Mouse (Mus musculus) layer of hippocampus, adult 8-10 months (tissue): ENCODE data around the gene Spata20. TPM values are rescaled to one million over a fixed set of nuclear protein-coding genes. Genes with fewer than 3 reads are reported as not detected.

Experiments used
- DNase-seq, 2 experiments: peaks; one replicate each; pipeline ENCODE4 v3.0.0; 2022; ENCODE audit warnings: low spot score in 2 of 2
- total RNA-seq, 4 experiments: library from RNA; stranded (reverse); gene quantifications; 2 replicates each; pipeline ENCODE4 v1.2.4; 2022

The Spata20 gene
- under 1 TPM in 2 of 4 experiments, not detected in 2; 0.43 to 0.64 TPM for total RNA-seq

GRCm38 (mm10) chr11:94486001-94486400 is at the start of gene Spata20:
TSS of gene Spata20 (minus strand) at chr11:94486179.
- DNase-seq = peak; percentile 58 to 93

- no peak for DNase-seq
Observed at GRCm38 (mm10) chr11:94533171-94533570, 47.2 kb upstream of the Spata20 start.

GRCm38 (mm10) chr11:94528879-94529278 is 42.9 kb upstream of the Spata20 start:
- DNase-seq = no peak

DNA sequence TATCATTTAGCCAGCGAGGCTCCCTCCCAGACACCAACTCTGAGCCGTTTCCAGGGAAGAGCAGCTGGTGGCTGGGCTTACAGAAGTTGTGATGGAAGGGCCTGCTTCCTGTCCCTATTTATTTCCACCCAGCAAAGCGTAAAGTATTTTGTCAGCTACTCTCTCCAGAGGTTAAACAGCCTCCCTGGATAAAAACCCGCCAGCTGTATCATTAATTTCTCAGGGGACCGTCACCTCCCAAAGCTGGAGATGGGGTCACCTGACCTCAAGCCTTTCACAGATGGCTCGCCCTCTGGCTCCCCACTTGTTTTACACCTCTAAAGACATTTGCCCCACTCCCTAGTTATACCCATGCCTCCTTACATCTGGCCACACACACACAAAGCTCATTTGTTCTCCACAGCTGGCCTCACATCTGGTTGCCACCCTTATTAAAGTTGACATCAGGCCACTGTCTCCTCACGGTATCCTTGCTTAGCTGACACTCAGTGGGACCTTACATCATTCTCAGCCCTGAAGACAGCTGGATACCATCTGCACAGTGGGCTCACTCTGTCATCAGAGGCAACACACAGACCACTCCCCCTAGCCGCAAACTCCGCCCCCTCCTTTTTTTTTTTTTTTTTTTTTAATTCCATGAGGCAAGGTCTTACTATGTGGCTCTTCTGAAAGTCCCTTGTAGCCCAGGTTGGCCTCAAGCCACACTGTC is 40.3 kb upstream of the Spata20 start:
- no peak for DNase-seq

DNA sequence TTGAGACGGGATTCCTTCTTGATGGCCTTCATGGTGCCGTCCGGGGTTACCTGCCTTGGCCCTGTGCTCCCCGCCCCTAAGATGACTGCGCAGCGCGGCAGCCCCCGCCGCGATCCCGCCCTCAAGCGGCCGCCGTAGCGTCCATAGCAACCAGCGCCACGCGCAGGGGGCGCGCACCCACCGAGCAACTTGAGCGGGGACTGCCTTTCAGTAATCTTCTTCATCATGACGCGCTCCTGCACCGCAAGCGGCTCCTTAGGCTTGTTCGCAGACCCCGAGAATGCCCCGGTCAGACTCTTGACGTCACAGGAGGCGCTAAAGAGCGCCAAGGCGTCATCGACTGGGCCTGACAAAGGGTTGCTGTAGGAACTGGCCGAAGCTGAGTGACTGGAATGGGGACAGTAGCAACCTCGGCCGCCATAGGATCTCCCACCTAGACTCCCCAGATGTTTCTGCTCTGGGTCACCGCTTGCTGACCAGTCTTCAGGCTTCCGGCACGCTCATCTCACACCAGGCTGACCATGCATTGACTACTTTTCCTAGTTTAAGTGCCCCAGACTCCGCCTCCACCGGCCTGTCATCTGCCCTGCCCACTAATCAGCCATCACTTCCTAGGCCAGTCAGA is 35.4 kb upstream of the Spata20 start, which contains the start of gene Mycbpap:
Mycbpap (minus strand) TSS at position 524 of the 625 bp plus-strand sequence.
- peak; percentile 22 to 55 for DNase-seq

DNA sequence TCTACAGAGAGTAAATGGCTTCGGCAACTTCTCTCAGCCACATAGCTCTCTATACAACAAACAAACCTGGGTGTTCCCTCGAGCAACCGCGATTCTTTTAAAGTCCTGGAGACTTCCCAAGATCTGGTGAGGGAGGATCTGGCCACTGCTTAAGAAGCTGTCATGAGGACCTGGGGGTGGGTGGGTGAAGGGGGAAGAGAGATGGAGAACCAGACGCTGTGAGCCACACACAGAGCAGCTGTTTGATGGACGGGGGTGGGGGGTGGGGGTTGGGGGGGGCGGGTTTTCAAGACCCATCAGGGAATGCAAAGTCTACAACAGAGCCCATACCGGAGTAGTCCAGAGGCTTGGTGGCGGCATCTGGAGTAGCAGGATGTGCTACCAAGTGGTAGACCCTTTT is 27.5 kb upstream of the Spata20 start:
- DNase-seq = no peak

DNA sequence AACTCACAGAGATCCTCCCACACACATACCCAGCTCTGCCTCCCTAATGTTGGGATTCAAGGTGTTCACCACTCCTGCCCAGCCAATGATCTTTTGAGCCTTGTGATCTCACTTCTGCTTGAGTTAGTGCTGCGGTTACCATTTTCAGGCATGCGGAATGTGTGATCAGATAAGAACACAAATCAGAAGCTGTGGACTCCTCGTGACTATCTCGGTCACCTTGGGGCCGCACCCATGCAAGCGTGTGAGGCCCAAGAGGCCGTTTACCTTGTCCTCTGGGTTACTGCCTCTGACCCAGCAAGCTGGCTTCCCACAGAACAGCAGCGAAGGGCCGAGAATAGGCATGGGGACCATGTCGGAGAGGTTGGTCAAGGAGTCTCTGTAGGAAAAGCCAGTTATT is 23.0 kb upstream of the Spata20 start:
- DNase-seq = no peak

DNA sequence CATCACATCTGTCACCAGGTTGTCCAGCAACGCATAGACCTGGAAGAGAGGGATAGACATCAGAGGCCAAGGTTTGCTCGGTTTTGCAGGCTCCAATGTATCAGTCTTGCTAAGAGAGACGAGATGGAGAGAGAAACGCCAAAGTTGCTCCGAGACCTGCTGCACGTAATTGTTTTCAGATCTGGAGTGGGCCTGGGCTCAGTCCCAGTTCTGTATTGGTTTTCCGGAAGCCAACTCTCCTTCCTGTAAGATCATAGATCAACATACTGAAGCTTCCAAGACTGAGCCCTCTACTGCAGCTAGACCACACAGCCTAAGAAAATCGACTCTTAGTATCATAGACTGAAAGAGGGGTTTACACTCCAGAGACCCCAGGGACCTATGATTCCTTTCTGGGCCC is 15.5 kb upstream of the Spata20 start:
- DNase-seq = no peak

DNA sequence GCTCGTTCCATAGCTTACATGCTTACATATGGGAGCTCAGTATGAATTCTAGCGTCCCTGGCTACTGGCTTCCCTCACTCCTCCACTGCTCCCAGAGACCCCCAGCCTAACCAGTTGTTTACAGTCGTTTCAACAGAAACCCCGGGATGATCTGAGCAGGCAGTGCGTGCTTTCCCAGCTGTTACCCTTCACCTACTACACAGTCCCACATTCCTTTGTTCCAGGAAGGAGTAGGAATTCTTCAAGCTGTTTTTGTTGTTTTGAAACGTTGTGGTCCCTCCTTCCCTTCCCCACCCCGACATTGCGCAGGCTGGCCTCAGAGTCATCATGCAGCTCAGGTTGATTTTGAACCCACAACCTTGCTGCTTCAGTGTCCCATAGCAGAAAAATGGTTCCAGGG is 14.4 kb upstream of the Spata20 start:
- DNase-seq = no peak

DNA sequence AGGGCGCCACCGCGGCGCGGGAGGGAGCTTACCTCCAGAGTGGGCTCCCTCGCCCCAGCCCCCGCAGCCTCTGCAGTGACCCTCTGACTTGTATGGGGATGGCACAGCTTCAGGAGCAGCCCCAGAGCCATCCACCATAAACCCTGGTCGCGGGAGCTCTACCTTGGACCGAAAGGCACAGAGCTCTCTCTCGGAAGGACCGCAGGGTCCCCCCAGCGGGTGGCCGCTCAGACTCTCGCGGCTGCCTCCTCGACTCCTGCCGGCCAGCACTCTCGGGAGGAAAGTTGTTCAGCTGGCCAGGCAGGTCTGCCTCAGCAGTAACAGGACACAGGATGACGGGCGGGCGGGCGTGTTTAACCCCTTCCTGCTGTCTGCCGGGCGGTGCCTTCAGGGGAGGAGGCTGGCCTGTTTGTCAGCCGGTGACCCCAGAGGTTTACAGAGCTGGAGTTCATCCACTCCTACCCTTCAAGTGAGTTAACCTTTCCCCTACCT is 13.7 kb upstream of the Spata20 start, which contains the start of gene Epn3:
Epn3 (minus strand) TSS at position 314 of the 492 bp plus-strand sequence.
- no peak for DNase-seq

GRCm38 (mm10) chr11:94499035-94499434 is 13.1 kb upstream of the Spata20 start:
- peak in 1 of 2 experiments; percentile 40 for DNase-seq

DNA sequence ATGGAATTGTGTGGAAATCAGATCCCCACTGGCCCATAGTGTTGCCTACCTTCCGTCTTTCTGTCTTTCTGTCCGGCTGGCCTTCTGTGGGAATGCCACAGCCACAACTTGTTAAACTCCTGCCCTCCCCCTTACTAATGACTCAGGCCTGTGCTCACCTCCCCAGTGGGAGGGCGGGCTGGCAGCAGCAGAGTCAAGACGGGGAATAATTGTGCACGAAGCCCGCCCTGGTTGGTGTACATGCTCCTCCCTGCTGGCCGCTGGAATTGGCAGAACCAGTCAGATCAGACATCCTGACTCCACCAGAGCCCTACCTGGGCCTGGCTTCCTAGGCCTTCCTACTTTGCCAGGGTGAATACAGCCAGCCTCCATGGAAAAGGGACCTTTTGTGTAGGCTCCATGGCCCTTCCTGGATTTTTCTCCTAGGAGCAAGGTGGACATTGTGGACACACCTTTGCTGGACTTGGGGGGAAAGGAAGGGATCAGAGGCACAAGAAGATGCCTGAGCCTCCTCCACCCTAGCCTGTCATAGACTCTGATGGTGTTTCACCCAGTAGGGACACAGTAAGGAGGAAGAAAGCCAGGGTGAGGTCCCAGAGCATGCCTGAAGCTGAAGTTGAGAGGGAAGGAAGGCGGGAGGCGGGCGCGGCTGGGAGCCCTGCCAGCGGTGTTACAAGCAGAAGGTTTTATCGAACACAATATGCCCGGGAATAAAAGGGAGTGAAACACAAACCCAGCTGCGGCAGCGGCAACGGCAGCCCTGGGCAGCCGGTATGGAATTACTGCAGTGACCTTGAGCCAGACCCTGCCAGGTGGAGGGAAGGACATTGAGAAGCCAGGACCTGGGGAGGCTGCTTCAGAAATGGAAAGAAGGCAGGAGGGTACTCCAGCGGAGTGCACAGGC is 12.4 kb upstream of the Spata20 start:
- peak in 1 of 2 experiments; percentile 56 for DNase-seq

- DNase-seq = no peak
Observed at GRCm38 (mm10) chr11:94495415-94495814, 9.4 kb upstream of the Spata20 start.

DNA sequence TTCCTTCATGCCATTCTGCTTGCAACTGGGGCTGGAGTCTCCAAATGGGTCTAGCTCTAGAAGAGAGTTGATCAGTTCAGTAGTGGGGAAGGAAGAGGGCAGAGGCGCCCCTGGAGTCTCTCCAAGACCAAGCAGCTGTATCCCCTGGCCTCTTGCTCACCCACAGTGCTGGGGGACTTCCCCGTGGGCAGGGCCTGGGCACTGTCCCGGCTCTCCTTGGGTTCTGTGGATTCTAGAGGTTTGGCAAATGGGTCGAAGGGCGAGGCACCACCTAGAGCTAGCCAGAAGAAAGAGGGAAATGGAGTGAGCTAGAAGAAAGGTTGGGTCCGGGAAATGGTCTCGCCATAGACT is 5.7 kb upstream of the Spata20 start:
- DNase-seq = no peak

DNA sequence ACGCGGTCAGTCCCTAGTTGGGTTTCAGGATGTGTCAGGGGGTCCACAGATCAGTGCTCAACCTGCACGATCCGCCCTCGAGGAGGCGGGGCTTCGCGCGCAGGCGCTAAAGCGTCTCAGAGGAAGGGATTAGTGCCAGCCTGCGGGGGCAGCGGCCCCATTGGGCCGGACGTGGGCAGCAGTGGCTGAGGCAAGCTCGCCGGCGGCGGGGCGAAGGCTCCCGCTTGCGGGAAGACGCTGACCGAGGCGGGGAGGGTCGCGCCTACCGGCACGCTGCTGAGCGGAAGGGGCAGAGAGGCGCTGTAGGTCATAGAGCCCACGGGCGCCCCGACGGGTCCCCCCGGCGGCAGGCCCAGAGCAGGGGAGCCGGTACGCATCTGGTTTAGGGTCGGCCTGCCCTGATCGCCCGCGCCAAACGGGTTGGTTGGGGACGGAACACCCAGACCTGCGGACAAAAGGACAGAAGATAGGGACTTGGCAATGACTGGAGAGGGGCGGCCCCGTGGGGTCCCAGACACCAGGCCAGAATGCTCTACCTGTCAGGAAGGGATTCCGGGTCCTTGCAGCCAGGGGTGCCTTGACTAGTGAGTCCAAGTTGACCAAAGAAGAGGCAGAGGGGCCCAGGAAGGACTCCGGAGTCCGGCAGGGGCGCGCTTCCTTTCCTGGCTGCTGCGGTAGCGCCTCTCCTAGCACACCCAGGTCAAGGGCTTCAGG is 5.2 kb upstream of the Spata20 start:
- DNase-seq = no peak

DNA sequence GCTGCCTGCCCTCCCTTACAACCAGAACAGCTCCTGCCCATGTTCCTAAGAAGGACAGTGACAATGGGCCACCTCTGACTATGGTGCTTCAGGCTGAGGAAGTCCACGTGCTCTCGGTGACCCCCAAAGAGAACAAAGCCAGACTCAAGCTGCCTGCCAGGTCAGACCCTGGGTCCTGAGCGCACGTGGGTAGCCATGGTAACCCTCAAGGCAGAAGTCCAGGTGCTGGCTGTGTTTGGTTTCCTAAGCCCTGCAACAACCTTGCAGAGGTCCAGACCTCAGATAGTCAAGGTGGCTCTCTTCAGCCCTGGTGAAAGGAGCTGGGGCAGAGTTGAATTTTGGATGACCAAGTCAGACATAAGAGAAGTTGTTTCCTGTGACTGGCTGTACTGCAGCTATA is 3.8 kb upstream of the Spata20 start:
- no peak for DNase-seq

- DNase-seq = no peak
Observed at GRCm38 (mm10) chr11:94488767-94489533, 3.0 kb upstream of the Spata20 start.

GRCm38 (mm10) chr11:94485223-94485622 is 756 bp downstream of the Spata20 start:
- no peak for DNase-seq

DNA sequence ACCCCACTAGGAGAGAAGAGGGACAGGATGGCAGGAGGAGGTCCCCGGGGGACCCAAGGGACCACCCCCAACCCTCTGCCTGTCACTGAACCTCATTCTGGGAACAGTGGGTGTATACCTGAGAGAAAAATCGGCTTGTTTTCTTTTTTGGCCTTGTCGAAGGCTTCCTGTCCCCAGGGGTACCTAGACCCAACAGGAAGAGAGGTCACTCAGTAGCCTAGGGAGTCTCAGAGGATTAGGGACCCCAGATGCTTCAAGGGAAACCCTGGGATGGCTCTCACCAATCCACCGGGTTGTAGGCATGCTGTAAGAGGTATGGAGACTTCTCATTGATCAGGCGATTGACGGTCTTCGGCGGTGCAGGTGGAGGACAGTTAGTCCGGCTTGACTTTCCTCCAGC is 1.3 kb downstream of the Spata20 start:
- DNase-seq = no peak

- no peak for DNase-seq
Observed at GRCm38 (mm10) chr11:94483921-94484320, 2.1 kb downstream of the Spata20 start.
